Mouse (Mus musculus) thymus, adult 2 months (tissue): ENCODE data around the gene Sestd1. TPM values are rescaled to one million over a fixed set of nuclear protein-coding genes. Genes with fewer than 3 reads are reported as not detected.

Experiments used
- DNase-seq: peaks from one replicate; pipeline ENCODE4 v3.0.0; 2021
- H3K27ac ChIP-seq: fragments of 200-500 bp; 2 replicates; pipeline ENCODE4 v1.5.1; 2012; ENCODE audit warnings: low read length, control low read depth; ENCODE audit not compliant: control insufficient read depth, insufficient read depth
- H3K27me3 ChIP-seq: fragments of 200-500 bp; 2 replicates; pipeline ENCODE4 v1.6.1; 2012; ENCODE audit warnings: mild to moderate bottlenecking, low read length, moderate library complexity, mixed read lengths; ENCODE audit not compliant: control insufficient read depth, insufficient read depth
- H3K36me3 ChIP-seq: fragments of 200-500 bp; 2 replicates; pipeline ENCODE4 v1.6.1; 2012; ENCODE audit warnings: mild to moderate bottlenecking, low read length, moderate library complexity; ENCODE audit not compliant: control insufficient read depth, insufficient read depth
- H3K4me1 ChIP-seq: fragments of 200-500 bp; replicated peaks from 2 replicates; pipeline ENCODE4 v1.6.1; 2012; ENCODE audit warnings: low read length; ENCODE audit not compliant: control insufficient read depth, insufficient read depth
- H3K4me3 ChIP-seq: fragments of 200-500 bp; 2 replicates; pipeline ENCODE4 v1.5.1; 2012; ENCODE audit warnings: mild to moderate bottlenecking, low read length, control low read depth, moderate library complexity; ENCODE audit not compliant: control insufficient read depth, insufficient read depth
- CTCF ChIP-seq: fragments of 200-500 bp; IDR thresholded peaks from 2 replicates; pipeline ENCODE4 v1.5.1; 2012; ENCODE audit warnings: mild to moderate bottlenecking, control low read depth, low read length, moderate library complexity, borderline replicate concordance; ENCODE audit not compliant: control insufficient read depth, poor library complexity, insufficient read depth; ENCODE audit errors: extremely low read depth
- POLR2A ChIP-seq: fragments of 200-500 bp; IDR thresholded peaks from 2 replicates; pipeline ENCODE4 v1.6.1; 2012; ENCODE audit warnings: mild to moderate bottlenecking, low read length, control low read depth, moderate library complexity; ENCODE audit not compliant: control insufficient read depth, poor library complexity, insufficient read depth; ENCODE audit errors: extremely low read depth
- WGBS: fragments of 180-500 bp; shearing (Covaris S2); methylation state at CpG from one replicate; pipeline ENCODE4 v1.1.7; 2018; 5-methylcytosine and 5-hydroxymethylcytosine counted together
- polyA plus RNA-seq: library from polyadenylated mRNA; depleted of rRNA; stranded (reverse); fragments of >200 nt; gene quantifications from 2 replicates; pipeline ENCODE4 v1.2.3, GENCODE M21; 2012

Sestd1 gene
- polyA plus RNA-seq, 1 experiment = 9.4 TPM

DNA sequence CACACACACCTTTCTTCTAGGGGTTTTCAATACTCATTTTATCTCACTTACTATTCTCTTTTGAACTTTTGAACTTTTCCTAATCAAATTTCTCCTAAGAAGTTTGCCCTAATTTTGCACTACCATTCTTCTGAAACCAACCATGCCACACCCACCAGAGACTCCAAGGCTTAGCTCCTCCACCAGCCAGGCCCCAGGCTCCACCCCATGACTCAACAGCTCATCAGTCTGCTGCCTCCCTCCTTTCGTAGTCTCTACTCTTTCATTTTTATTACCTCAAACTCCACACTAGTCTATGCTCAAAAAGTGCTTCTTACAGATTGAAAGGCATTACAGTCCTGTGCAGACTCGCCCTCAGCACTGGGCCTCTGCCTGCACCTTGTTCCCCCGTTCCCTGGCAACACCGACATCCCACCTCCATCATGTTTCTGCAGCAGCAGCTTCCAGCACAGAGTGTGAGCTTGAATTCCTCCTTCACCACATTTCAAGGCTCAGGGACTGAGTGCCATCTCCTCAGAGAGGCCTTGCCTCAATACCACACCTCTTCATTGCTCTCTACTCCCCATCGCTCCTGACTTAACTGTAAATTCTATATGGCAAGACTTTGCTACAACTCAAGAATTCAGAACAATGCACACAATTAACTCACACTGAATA lies 79.3 kb downstream of the Sestd1 start:
- H3K4me3 ChIP-seq = no peak overlapping the region
- no peaks in the 10 kb centered on the region for H3K36me3 ChIP-seq
- 90% methylated on average over 5 of the region's 5 CpGs for WGBS

DNA sequence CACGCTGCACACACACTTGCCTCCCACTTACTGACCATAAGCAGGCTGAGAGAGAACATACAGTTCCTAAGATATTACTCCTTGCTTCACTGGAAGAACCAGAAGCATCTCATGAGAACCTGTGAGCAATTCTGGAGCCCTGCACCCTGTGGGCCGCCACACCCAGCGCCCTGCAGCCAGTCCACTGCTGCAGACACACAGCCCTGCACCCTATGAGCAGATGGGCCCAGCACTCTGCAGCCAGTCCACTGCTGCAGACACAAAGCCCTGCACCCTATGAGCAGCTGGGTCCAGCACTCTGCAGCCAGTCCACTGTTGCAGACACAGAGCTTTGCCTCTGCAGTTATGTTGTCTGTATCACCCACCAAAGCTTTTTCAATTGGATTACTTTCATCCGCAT lies 80.0 kb downstream of the Sestd1 start:
- no peak overlapping the region for H3K27ac ChIP-seq
- H3K36me3 ChIP-seq = no peaks in the 10 kb centered on the region
- no peak for DNase-seq
- WGBS = 97% methylated on average over 4 of the region's 4 CpGs
- H3K4me3 ChIP-seq = no peak overlapping the region
- TF ChIP-seq POLR2A (no peak), CTCF (no peak)
- H3K4me1 ChIP-seq = no peaks in the 10 kb centered on the region
- H3K27me3 ChIP-seq = no peaks in the 10 kb centered on the region

More for the DNA sequence above, 79.3 kb downstream of the Sestd1 start:
- TF ChIP-seq CTCF = no peak
- Histone ChIP-seq H3K27me3 (no peaks in the 10 kb centered on the region), H3K4me1 (no peaks in the 10 kb centered on the region), H3K27ac (no peak overlapping the region)
- DNase-seq = no peak

DNA sequence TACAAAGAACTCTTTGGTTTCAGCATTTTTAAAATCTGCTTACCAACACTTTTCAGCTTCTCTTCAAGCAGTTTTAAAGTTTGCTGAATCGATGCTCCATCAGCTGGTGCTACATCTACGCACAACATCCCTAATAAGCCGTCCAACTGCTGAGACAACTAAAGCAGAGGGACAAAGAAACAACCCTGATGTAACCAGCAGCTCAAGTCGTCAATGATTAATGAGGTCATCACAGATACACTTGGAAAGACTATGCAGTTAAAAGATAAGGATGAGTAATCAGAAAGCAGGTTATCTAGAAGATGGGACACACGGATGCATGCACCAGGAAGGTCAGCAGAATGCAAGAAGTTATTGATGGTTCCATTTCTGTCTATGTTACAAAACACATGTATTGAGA lies 82.1 kb downstream of the Sestd1 start:
- Histone ChIP-seq H3K27ac (no peak overlapping the region), H3K4me1 (no peaks in the 10 kb centered on the region), H3K27me3 (no peaks in the 10 kb centered on the region), H3K4me3 (no peak overlapping the region), H3K36me3 (no peaks in the 10 kb centered on the region)
- 97% methylated on average over 5 of the region's 5 CpGs for WGBS
- DNase-seq = no peak
- TF ChIP-seq CTCF (no peak), POLR2A (no peak)

DNA sequence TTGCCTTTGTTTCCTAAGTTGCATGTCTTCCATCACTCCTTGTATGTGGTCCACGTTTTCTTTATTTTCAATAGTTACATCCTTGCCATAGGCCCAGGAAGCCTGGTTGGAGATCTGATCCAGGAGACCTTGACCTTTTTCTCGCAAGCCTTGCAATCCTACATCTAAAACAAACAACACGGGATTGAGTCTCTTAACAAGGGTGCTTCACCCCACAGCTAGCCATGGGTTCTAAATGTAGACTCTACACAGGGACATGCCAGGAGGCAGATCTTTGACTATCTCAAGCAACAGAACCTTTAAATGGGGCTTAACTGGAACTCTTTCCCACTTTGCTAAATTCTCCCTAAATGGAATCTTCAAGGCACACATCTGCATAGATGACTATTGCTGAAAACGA lies 83.6 kb downstream of the Sestd1 start:
- H3K27ac ChIP-seq = no peak overlapping the region
- no peak for TF ChIP-seq POLR2A
- no peak for TF ChIP-seq CTCF
- DNase-seq = no peak
- no peak overlapping the region for H3K4me3 ChIP-seq
- no peaks in the 10 kb centered on the region for H3K36me3 ChIP-seq
- WGBS = 91% methylated on average over 4 of the region's 4 CpGs
- no peaks in the 10 kb centered on the region for H3K27me3 ChIP-seq
- H3K4me1 ChIP-seq = no peaks in the 10 kb centered on the region

DNA sequence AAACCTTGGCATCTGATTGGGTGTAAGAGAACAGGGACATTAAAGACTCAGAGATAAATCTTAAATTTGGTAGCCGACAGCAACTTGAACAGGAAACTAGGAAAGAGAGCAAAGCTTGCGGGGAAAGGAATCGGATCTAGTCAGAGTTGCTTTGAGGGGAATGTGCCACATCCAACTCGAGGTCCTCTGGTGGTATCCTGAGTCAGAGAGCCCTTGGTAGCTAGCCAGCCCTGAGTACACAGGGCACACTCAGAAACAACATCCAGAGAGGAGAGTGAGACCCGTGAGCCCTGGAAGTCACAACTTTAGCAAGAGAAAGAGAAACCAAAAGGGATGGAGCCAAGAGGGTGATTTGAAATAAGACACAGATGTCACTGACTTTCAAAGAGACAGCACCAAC lies 85.3 kb downstream of the Sestd1 start:
- Histone ChIP-seq H3K27me3 (no peaks in the 10 kb centered on the region), H3K4me3 (no peak overlapping the region), H3K27ac (no peak overlapping the region)

DNA sequence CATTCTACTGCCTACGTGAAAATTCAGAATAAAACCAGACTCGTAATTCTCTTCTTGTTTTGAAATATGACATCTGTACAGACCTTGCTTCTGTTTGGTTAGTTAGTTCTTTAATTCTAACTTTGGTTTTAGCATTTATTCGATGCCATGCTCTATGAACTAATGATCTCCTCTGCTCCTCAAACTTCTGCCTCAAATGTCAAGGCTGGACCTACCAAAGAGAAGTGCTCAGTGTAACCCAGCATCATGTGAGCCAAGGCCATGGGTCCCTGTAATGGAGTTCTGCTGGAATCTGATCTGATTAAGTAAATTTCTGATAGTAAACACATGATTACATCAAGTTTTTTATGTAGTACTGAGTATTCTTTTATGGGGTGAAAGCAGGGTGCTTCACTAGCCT lies 88.6 kb downstream of the Sestd1 start:
- no peak overlapping the region for H3K4me3 ChIP-seq
- no peak overlapping the region for H3K27ac ChIP-seq
- H3K4me1 ChIP-seq = peaks cover 10% of the 10 kb centered on the region
- no peak for DNase-seq
- 96% methylated on average over 3 of the region's 3 CpGs for WGBS
- H3K27me3 ChIP-seq = no peaks in the 10 kb centered on the region
- no peaks in the 10 kb centered on the region for H3K36me3 ChIP-seq
- TF ChIP-seq CTCF (no peak), POLR2A (no peak)

More for the DNA sequence above, 85.3 kb downstream of the Sestd1 start:
- WGBS = 90% methylated on average over 5 of the region's 5 CpGs
- TF ChIP-seq POLR2A = no peak
- no peak for TF ChIP-seq CTCF
- Histone ChIP-seq H3K36me3 (no peaks in the 10 kb centered on the region), H3K4me1 (no peaks in the 10 kb centered on the region)
- DNase-seq = no peak

DNA sequence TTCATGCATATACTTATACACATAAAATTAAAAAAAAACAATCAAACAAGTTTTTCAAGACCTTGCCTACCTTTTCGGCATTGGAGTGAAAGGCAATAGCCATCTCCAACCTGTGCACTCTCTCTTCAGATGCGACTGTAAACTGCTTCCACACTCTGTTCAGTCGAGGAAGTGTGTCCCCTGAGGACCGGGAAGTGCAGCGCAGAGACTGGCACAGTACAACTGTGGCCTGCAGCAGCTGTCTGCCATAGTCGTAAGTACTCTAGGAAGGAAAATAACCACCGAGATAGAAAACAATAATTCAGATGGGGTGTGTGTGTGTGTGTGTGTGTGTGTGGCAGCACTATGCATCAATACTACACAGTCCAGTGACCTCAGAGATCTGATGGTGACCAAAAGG lies 89.5 kb downstream of the Sestd1 start:
- DNase-seq = no peak
- Histone ChIP-seq H3K36me3 (no peaks in the 10 kb centered on the region), H3K4me1 (peaks cover 12% of the 10 kb centered on the region), H3K4me3 (no peak overlapping the region), H3K27me3 (no peaks in the 10 kb centered on the region), H3K27ac (no peak overlapping the region)
- no peak for TF ChIP-seq POLR2A
- no peak for TF ChIP-seq CTCF
- 97% methylated on average over 7 of the region's 7 CpGs for WGBS
